Mouse (Mus musculus) heart, embryonic 14.5 days (tissue): ENCODE data around the gene Bco1. TPM values are rescaled to one million over a fixed set of nuclear protein-coding genes. Genes with fewer than 3 reads are reported as not detected.

Source experiments
- ATAC-seq: fragments of 200-750 bp; cut with Nextera tagmentation; 2 replicates; pipeline ENCODE4 v1.8.0; 2017; ENCODE audit warnings: low read depth, moderate TSS enrichment; ENCODE audit not compliant: insufficient number of reproducible peaks, insufficient read depth, low FRiP score
- H3K27ac ChIP-seq, 2 experiments: fragments of 200-500 bp in 1 of 2; fragments of 300-500 bp in 1 of 2; sonication (generic) in 1 of 2; replicated peaks in 1 of 2; 2 replicates each; pipeline ENCODE4 v1.5.1; 2012 to 2014; ENCODE audit warnings: low read depth in 2 of 2, low read length in 2 of 2, control low read depth in 1 of 2, mild to moderate bottlenecking in 1 of 2, mixed read lengths in 1 of 2; ENCODE audit not compliant: control insufficient read depth in 1 of 2, insufficient read depth in 1 of 2
- H3K27me3 ChIP-seq: fragments of 300-500 bp; sonication (generic); 2 replicates; pipeline ENCODE4 v1.6.1; 2014; ENCODE audit warnings: mild to moderate bottlenecking, low read length, control low read depth; ENCODE audit not compliant: control insufficient read depth, insufficient read depth
- H3K36me3 ChIP-seq: fragments of 300-500 bp; sonication (generic); 2 replicates; pipeline ENCODE4 v1.6.1; 2014; ENCODE audit warnings: mild to moderate bottlenecking, control low read depth, low read length, mixed read lengths; ENCODE audit not compliant: control insufficient read depth, insufficient read depth
- H3K4me1 ChIP-seq, 2 experiments: fragments of 200-500 bp in 1 of 2; fragments of 300-500 bp in 1 of 2; sonication (generic) in 1 of 2; 2 replicates each; pipeline ENCODE4 v1.6.1; 2012 to 2014; ENCODE audit warnings: low read length in 2 of 2, control low read depth in 1 of 2, mixed read lengths in 1 of 2; ENCODE audit not compliant: control insufficient read depth in 2 of 2, insufficient read depth in 2 of 2
- H3K4me2 ChIP-seq: fragments of 300-500 bp; sonication (generic); 2 replicates; pipeline ENCODE4 v1.6.1; 2014; ENCODE audit warnings: mild to moderate bottlenecking, low read length
- H3K4me3 ChIP-seq, 2 experiments: fragments of 200-500 bp in 1 of 2; fragments of 300-500 bp in 1 of 2; sonication (generic) in 1 of 2; 2 replicates each; pipeline ENCODE4 v1.5.1; 2012 to 2014; ENCODE audit warnings: low read length in 2 of 2, mild to moderate bottlenecking in 2 of 2, control low read depth in 1 of 2, low read depth in 1 of 2, moderate library complexity in 1 of 2; ENCODE audit not compliant: control insufficient read depth in 1 of 2, insufficient read depth in 1 of 2
- H3K9ac ChIP-seq: fragments of 300-500 bp; sonication (generic); 2 replicates; pipeline ENCODE4 v1.6.1; 2014; ENCODE audit warnings: mild to moderate bottlenecking, low read length
- H3K9me3 ChIP-seq: fragments of 300-500 bp; sonication (generic); 2 replicates; pipeline ENCODE4 v1.6.1; 2016; ENCODE audit warnings: low read length, control low read depth; ENCODE audit not compliant: control insufficient read depth
- WGBS: fragments of 180-500 bp; shearing (Covaris S2); extraction: QIAGEN DNeasy Blood & Tissue Kit; methylation state at CpG from one replicate; pipeline ENCODE4 v1.1.7; 2014; 5-methylcytosine and 5-hydroxymethylcytosine counted together
- polyA plus RNA-seq: library from polyadenylated mRNA; unstranded; fragments of >200 nt; fragmentation: Nextera tagmentation; extraction: Ambion mirVana; gene quantifications from 2 replicates; pipeline ENCODE4 v1.2.1, GENCODE M21; 2014

Gene Bco1
- polyA plus RNA-seq, 1 experiment from 2014 or later: not detected

- no peaks in the 10 kb centered on the region for H3K36me3 ChIP-seq
Observed at GRCm38 (mm10) chr8:117059021-117059420, 36.6 kb upstream of the Bco1 start.

GRCm38 (mm10) chr8:117060306-117060705 is 35.3 kb upstream of the Bco1 start:
- 74% methylated on average over 13 of the region's 13 CpGs for WGBS
- Histone ChIP-seq H3K4me3 (no peak overlapping the region), H3K27ac (no peak overlapping the region), H3K4me1 (no peaks in the 10 kb centered on the region), H3K27me3 (no peaks in the 10 kb centered on the region; the same call in 1 of the 2 replicates), H3K36me3 (no peaks in the 10 kb centered on the region), H3K4me2 (no peak overlapping the region), H3K9ac (no peak overlapping the region), H3K9me3 (peaks cover 8% of the 10 kb centered on the region)
- ATAC-seq: no peak

More at GRCm38 (mm10) chr8:117059021-117059420, 36.6 kb upstream of the Bco1 start:
- Histone ChIP-seq H3K4me1 (no peaks in the 10 kb centered on the region; a peak in 1 of 4 replicates), H3K9me3 (peaks cover 8% of the 10 kb centered on the region), H3K4me2 (no peak overlapping the region), H3K9ac (no peak overlapping the region), H3K4me3 (no peak overlapping the region), H3K27me3 (no peaks in the 10 kb centered on the region), H3K27ac (no peak overlapping the region)
- 55% methylated on average over 7 of the region's 7 CpGs for WGBS
- no peak for ATAC-seq

GRCm38 (mm10) chr8:117061180-117061880 is 34.3 kb upstream of the Bco1 start:
- Histone ChIP-seq H3K27me3 (no peaks in the 10 kb centered on the region; the same call in 1 of the 2 replicates), H3K4me3 (no peak overlapping the region), H3K27ac (no peak overlapping the region), H3K9ac (no peak overlapping the region), H3K9me3 (peaks cover 8% of the 10 kb centered on the region), H3K4me2 (no peak overlapping the region), H3K4me1 (no peaks in the 10 kb centered on the region), H3K36me3 (no peaks in the 10 kb centered on the region)
- WGBS: 43% methylated on average over 13 of the region's 13 CpGs
- ATAC-seq: no peak

- Histone ChIP-seq H3K36me3 (no peaks in the 10 kb centered on the region), H3K4me3 (no peak overlapping the region), H3K4me2 (no peak overlapping the region), H3K9me3 (peaks cover 8% of the 10 kb centered on the region), H3K27me3 (no peaks in the 10 kb centered on the region; the same call in 1 of the 2 replicates), H3K4me1 (no peaks in the 10 kb centered on the region), H3K9ac (no peak overlapping the region), H3K27ac (no peak overlapping the region)
- no peak for ATAC-seq
- WGBS: 78% methylated on average over 7 of the region's 7 CpGs
Observed at GRCm38 (mm10) chr8:117066955-117067354, 28.7 kb upstream of the Bco1 start.

- no peak overlapping the region for H3K9ac ChIP-seq
- 80% methylated on average over 11 of the region's 11 CpGs for WGBS
- no peak overlapping the region for H3K27ac ChIP-seq
- no peak overlapping the region for H3K4me3 ChIP-seq
- peaks cover 4% of the 10 kb centered on the region for H3K9me3 ChIP-seq
- H3K4me1 ChIP-seq: no peaks in the 10 kb centered on the region
- H3K36me3 ChIP-seq: no peaks in the 10 kb centered on the region
- no peaks in the 10 kb centered on the region; the same call in 1 of the 2 replicates for H3K27me3 ChIP-seq
- no peak for ATAC-seq
- no peak overlapping the region for H3K4me2 ChIP-seq
Observed at GRCm38 (mm10) chr8:117067396-117067795, 28.3 kb upstream of the Bco1 start.

GRCm38 (mm10) chr8:117068294-117068693 is 27.4 kb upstream of the Bco1 start:
- Histone ChIP-seq H3K4me1 (no peaks in the 10 kb centered on the region), H3K4me3 (no peak overlapping the region), H3K4me2 (no peak overlapping the region), H3K27ac (no peak overlapping the region), H3K9me3 (no peaks in the 10 kb centered on the region), H3K9ac (no peak overlapping the region), H3K36me3 (no peaks in the 10 kb centered on the region), H3K27me3 (no peaks in the 10 kb centered on the region; the same call in 1 of the 2 replicates)
- 70% methylated on average over 13 of the region's 13 CpGs for WGBS
- no peak for ATAC-seq

- Histone ChIP-seq H3K4me1 (0 out of 4 replicates have a peak, but pooled peaks cover 0 to 2% of the 10 kb centered on the region in 2 experiments), H3K4me3 (no peak overlapping the region), H3K36me3 (no peaks in the 10 kb centered on the region), H3K9ac (no peak overlapping the region), H3K4me2 (no peak overlapping the region), H3K27me3 (no peaks in the 10 kb centered on the region; the same call in 1 of the 2 replicates), H3K27ac (no peak overlapping the region), H3K9me3 (no peaks in the 10 kb centered on the region)
- ATAC-seq: no peak
- WGBS: 89% methylated on average over 1 of the region's 1 CpGs
Observed at GRCm38 (mm10) chr8:117069708-117070107, 25.9 kb upstream of the Bco1 start.
